Mouse (Mus musculus): ENCODE data around the gene Gin1.

DNA sequence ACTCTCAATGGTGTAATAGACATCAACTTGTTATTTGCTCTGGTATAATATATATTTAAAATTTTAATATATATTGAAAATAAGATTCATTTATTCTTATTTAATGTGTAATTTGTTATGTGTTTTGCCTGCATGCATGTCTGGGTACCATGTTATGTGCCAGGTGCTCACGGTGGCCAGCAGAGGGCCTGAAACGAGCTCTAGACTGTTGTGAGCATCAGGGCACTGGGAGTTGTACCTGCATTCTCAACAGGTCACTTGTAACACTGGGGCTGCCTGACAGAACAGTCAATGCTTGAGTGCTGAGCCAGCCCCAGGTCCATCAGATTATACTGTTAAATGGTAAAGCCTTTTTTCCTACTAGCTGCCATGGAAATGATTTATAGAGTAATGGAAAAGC lies 43.2 kb upstream of the Gin1 start:
- TF ChIP-seq TAL1 (IDR thresholded peaks at IDR 0.05; ENCODE audit: low read length) (no peak), GATA1 (IDR thresholded peaks at IDR 0.05; ENCODE audit: low read length) (no peak)
